Mouse (Mus musculus): Measurements from ENCODE around the gene Srl.

DNA sequence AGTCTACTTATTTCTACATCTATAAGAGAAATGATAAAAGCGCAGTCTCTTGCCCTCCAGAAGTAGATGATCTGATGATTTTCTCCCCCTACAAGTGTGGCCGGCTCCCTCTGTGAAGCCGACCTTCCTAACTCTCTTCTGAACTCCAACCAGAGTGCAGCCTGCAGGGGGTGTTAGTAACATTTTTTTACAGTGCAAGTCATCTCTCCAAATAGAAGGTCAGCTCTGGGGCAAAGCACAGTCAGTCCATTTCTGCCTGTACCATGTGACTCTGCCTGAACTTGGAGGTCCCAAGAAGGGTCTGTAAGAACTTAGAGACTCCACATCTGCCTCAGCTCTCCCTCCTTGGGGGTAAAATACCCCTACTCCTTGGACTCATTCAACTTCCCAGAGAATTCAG is 27.2 kb downstream of the Srl start:
- TF ChIP-seq CTCF (IDR thresholded peaks at IDR 0.05) (no peak), EP300 (IDR thresholded peaks at IDR 0.05) (no peak)
